Mouse (Mus musculus): ENCODE data around the gene Tbc1d24. TPM values are rescaled to one million over a fixed set of nuclear protein-coding genes. Genes with fewer than 3 reads are reported as not detected.
"Not testable (repeated sequence)": the region's sequence is repeated elsewhere in the genome, so short reads cannot be mapped to it uniquely, and the experiment has no call there.

Gene Tbc1d24
- polyA plus RNA-seq, 1 experiment from 2014 or later: 5.3 TPM

DNA sequence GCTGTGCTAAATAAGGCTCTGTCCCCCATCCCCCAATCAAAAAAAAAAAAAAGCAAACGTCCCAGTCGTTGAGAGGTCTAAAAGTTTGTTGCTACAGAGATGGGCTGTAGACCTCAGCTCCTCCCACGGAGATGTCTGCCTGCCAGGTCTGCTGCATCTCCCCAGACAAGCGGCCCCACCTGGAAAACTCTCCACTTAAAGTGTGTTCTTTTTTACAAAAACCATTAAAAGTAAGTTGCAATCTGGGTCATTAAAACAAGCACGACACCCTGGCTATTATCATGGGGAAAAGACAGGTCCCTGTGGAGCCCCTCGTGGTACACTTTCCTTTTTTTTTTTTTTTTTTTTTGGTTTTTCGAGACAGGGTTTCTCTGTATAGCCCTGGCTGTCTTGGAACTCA is 54.0 kb downstream of the Tbc1d24 start:
- Histone ChIP-seq H3K9me3 (no peaks in the 10 kb centered on the region), H3K27ac (no peak overlapping the region), H3K27me3 (ENCODE audit: insufficient read depth, poor library complexity, severe bottlenecking) (no peaks in the 10 kb centered on the region), H3K4me1 (peaks cover 10% of the 10 kb centered on the region; the same call in 1 of the 2 replicates), H3K36me3 (peaks cover 18% of the 10 kb centered on the region; the same call in 1 of the 2 replicates), H3K4me3 (peak overlapping the region; percentile 62)
- no peak for DNase-seq (ENCODE audit: low spot score)
- WGBS: 16% methylated on average over 7 of the region's 7 CpGs

DNA sequence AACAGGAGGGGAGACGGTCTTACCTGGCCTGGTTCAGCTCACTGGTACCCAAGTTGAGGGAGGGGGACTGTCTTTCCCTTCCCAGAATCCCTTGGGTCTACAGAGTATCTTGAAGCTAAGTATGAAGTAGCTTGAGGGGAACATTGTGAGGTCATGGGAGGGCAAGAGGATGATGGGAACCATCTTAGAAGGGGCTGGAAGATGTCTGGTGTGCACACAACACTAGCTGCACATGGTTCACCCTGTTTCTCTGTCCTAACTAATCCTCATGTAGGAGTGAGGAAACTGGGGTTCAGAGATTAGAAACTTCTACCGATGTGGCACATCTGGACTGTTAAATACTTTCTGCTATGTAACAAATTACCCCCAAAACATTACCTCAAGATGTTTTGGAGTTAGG is 54.5 kb downstream of the Tbc1d24 start, which contains the start of gene Pdpk1:
Gene Pdpk1 (minus strand): TSS at position 101 of the 400 bp plus-strand sequence.
- H3K4me1 ChIP-seq: peaks cover 10% of the 10 kb centered on the region; the same call in 1 of the 2 replicates
- peak within 1 kb of the TSS; percentile 62 for H3K4me3 ChIP-seq
- H3K27me3 ChIP-seq (ENCODE audit: insufficient read depth, poor library complexity, severe bottlenecking): no peaks in the 10 kb centered on the region
- H3K27ac ChIP-seq: peak within 1 kb of the TSS; percentile 52; the same call in 1 of the 2 replicates
- H3K9me3 ChIP-seq: no peaks in the 10 kb centered on the region
- no peak for DNase-seq (ENCODE audit: low spot score)
- WGBS: 82% methylated on average over 2 of the region's 2 CpGs
- peaks cover 13% of the 10 kb centered on the region; the same call in 1 of the 2 replicates for H3K36me3 ChIP-seq

DNA sequence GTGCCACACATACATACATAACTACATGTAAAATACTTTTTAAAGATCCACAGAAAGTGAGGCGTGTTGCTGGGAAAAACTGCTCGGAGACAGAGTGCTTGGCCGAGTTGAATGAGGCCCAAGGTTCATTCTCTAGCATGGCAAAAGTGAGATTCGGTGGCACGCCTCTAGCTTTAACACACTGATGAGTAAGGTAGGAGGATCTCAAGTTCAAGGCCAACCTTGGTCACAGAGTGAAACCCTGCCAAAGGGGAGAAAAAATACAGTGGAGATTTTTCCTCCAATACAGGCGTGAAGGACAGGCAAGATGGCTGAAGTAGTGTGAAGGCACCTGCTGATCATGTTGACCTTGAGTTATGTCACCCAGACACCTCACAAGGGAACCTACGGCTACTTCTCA is 55.9 kb downstream of the Tbc1d24 start:
- WGBS: 80% methylated on average over 7 of the region's 7 CpGs
- H3K36me3 ChIP-seq: no peaks in the 10 kb centered on the region
- DNase-seq (ENCODE audit: low spot score): no peak
- no peaks in the 10 kb centered on the region for H3K27me3 ChIP-seq (ENCODE audit: insufficient read depth, poor library complexity, severe bottlenecking)
- no peak overlapping the region for H3K27ac ChIP-seq
- peaks cover 10% of the 10 kb centered on the region; the same call in 1 of the 2 replicates for H3K4me1 ChIP-seq
- H3K9me3 ChIP-seq: no peaks in the 10 kb centered on the region
- no peak overlapping the region for H3K4me3 ChIP-seq

DNA sequence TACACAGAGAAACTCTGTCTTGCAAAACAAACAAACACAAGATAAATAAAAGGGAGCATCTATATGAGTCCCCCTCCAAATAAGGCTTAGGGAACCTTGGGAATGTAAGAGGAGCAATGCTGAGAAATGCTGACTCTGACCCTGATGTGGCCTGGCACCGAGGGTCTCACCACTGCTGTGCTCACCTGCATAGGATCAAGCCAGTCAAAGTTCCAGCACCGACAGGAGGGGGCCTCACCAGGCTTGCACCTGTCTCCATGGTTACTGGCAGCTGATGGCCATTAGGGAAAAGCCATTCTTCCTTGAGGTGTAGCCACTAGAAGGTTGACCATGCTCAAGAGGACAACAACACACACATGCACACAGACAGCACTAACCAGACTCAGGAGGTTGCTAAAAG is 62.5 kb downstream of the Tbc1d24 start:
- peaks cover 11% of the 10 kb centered on the region for H3K4me1 ChIP-seq
- no peaks in the 10 kb centered on the region for H3K9me3 ChIP-seq
- H3K36me3 ChIP-seq: no peaks in the 10 kb centered on the region
- H3K4me3 ChIP-seq: no peak overlapping the region
- H3K27ac ChIP-seq: no peak overlapping the region
- WGBS: 38% methylated on average over 2 of the region's 2 CpGs
- DNase-seq (ENCODE audit: low spot score): no peak
- no peaks in the 10 kb centered on the region for H3K27me3 ChIP-seq (ENCODE audit: insufficient read depth, poor library complexity, severe bottlenecking)

DNA sequence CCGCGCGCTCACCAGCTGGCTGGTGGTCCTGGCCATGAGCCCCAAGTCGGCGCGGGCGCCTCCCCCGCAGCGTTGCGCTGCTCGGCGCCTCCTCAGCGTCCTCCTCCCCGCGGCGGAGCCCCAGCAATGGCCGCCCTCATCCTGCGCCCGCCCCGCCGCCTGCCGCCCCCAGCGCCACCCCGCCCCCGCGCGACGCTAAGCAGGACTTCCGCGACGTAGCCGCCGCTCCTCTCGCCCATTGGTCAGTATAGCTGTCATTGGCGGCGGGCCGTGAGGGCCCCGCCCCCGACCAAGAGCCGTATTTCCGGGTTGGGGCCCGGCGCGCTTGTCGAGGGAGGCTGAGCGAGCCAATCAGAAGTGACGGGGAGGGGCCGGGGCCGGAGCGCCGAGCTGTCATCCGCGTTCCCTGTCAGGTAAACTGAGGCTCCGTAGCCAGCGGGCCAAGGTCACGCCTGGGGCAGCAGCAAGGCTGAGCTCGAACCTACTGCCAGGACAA is 63.9 kb downstream of the Tbc1d24 start:
- Histone ChIP-seq H3K4me1 (peaks cover 18% of the 10 kb centered on the region), H3K4me3 (peak overlapping the region; percentile 100), H3K36me3 (no peaks in the 10 kb centered on the region), H3K27ac (peak overlapping the region; percentile 98), H3K27me3 (ENCODE audit: insufficient read depth, poor library complexity, severe bottlenecking) (no peaks in the 10 kb centered on the region), H3K9me3 (no peaks in the 10 kb centered on the region)
- peak; percentile 98 for DNase-seq (ENCODE audit: low spot score)
- WGBS: under 1% methylated on average over 57 of the region's 57 CpGs

DNA sequence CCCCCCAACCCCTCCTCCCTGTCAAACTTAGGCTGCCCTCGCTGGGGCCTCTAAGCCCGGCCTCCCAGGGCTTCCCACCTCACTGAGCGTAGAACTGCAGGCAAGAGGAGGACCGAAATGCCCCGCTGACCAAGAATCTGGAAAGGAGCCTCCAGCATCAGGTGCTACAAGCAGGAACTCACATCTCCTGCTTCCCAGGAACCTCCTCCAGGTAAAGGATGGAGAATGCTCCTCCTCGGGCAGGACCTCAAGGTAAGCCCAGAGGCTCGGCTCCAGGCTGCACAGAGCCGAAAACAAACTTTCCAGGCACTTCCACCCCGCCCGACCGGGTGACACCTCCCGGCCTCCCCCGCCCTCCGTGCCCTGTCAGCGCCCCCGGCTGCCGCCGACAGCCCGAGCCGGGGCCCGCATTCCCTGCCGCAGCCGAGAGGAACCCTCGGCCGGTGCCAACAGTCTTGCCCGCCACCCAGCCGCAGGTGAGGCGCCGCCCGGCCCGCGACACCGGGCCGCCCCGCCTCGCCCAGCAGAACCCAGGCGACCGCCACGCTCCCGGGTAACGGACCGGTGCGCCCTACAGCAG is 64.4 kb downstream of the Tbc1d24 start:
- Histone ChIP-seq H3K9me3 (no peaks in the 10 kb centered on the region), H3K27ac (peak overlapping the region; percentile 98), H3K27me3 (ENCODE audit: insufficient read depth, poor library complexity, severe bottlenecking) (no peaks in the 10 kb centered on the region), H3K4me1 (peaks cover 18% of the 10 kb centered on the region), H3K36me3 (no peaks in the 10 kb centered on the region), H3K4me3 (peak overlapping the region; percentile 100)
- peak; percentile 80 for DNase-seq (ENCODE audit: low spot score)
- under 1% methylated on average over 43 of the region's 43 CpGs for WGBS

DNA sequence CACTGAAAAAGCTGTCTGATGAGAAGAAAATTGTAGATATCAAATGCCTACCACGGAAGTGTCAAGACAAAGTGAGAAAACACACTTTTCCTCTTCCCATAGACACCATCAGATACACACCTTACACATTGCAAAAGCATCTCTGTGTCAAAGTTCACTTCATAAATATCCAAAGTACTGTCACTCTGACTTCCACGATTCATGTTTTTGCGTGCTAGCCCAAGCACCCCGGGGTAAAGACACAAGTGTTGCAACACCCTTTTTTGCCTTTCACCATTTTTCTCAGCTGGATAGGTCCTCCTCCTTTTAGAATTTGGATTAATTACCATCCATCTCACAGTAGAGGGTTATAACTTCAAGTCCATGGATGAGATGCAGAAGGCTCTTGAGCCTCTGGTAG is 65.4 kb downstream of the Tbc1d24 start:
- Histone ChIP-seq H3K36me3 (no peaks in the 10 kb centered on the region), H3K4me3 (peak overlapping the region; percentile 100; the same call in 1 of the 2 replicates), H3K27me3 (ENCODE audit: insufficient read depth, poor library complexity, severe bottlenecking) (no peaks in the 10 kb centered on the region), H3K27ac (no peak overlapping the region), H3K4me1 (peaks cover 20% of the 10 kb centered on the region), H3K9me3 (no peaks in the 10 kb centered on the region)
- no peak for DNase-seq (ENCODE audit: low spot score)
- 86% methylated on average over 4 of the region's 4 CpGs for WGBS

DNA sequence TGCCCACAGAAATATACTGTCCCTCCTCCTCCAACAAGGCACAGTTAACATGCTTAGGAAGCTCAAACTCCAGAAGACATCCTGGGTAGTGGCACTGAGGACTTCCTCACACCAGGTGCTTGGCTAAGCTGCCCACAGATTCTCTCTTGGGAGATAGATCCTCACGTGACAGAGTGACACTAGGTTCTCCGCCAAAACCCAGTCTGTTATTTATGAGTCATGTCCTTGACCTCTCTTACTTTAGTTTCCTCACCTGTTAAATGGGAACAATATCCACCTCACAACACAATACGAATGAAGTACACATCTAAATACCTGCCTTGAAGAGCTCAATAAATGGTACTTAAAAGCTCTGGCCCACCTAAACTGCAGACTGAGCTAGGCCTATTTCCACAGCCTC is 66.1 kb downstream of the Tbc1d24 start:
- H3K36me3 ChIP-seq: no peaks in the 10 kb centered on the region
- H3K4me3 ChIP-seq: no peak overlapping the region
- WGBS: 86% methylated on average over 3 of the region's 3 CpGs
- H3K27ac ChIP-seq: no peak overlapping the region
- H3K4me1 ChIP-seq: peaks cover 23% of the 10 kb centered on the region
- H3K27me3 ChIP-seq (ENCODE audit: insufficient read depth, poor library complexity, severe bottlenecking): no peaks in the 10 kb centered on the region
- no peak for DNase-seq (ENCODE audit: low spot score)
- H3K9me3 ChIP-seq: no peaks in the 10 kb centered on the region

DNA sequence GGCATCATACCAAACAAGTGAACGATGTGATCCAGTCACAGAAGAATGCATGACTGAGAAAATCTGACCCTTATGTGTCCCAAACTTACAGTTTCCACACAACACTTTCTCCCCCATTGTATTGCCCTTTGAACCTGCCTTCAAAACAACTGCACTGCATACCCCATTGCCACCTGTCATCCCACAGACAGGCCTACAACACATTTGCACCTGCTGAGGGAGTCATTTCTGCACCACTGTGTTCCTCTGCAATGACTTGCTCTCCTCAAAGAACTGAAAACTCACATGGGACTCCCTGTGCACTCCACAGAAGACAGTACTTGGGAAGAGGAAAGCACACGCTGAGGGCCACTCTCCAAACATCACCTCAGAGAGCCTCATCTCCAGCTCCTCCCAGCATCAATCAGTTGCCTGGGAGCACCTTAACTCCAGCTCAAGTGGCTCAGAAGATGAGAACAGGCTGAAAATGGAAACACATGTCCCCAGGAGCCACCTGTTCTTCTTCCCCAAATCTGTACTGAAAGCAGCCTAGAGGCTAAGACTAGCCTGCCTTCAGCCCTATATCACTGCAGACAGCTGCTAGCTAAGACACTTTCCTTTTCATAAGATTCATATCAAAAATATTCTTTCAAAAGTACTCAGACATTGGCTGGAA is 68.0 kb downstream of the Tbc1d24 start:
- H3K9me3 ChIP-seq: no peaks in the 10 kb centered on the region
- 78% methylated on average over 2 of the region's 2 CpGs for WGBS
- no peak overlapping the region for H3K27ac ChIP-seq
- H3K4me1 ChIP-seq: peaks cover 23% of the 10 kb centered on the region
- DNase-seq (ENCODE audit: low spot score): no peak
- no peaks in the 10 kb centered on the region for H3K27me3 ChIP-seq (ENCODE audit: insufficient read depth, poor library complexity, severe bottlenecking)
- no peaks in the 10 kb centered on the region for H3K36me3 ChIP-seq
- no peak overlapping the region for H3K4me3 ChIP-seq

DNA sequence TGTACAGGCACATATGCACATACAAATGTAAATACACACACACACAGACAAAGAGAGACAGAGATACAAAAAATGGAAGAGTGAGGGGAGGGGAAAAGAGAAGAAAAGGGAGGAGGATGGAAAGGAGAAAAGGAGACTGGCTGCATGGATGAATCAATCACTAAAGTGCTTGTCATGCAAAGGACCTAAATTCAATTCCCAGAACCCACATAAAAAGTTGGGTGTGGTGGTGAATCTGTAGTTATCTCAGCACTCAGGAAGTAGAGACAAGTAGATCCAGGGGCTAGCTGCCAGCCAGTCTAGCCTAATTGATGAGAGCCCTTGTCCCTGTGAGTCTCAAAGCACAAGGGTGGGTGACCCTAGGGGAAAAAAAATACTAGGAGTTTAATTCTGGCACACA is 71.3 kb downstream of the Tbc1d24 start:
- DNase-seq (ENCODE audit: low spot score): no peak
- Histone ChIP-seq H3K4me3 (no peak overlapping the region), H3K9me3 (no peaks in the 10 kb centered on the region), H3K4me1 (0 out of 2 replicates have a peak, but pooled peaks cover 12% of the 10 kb centered on the region), H3K36me3 (no peaks in the 10 kb centered on the region), H3K27ac (no peak overlapping the region), H3K27me3 (ENCODE audit: insufficient read depth, poor library complexity, severe bottlenecking) (no peaks in the 10 kb centered on the region)

DNA sequence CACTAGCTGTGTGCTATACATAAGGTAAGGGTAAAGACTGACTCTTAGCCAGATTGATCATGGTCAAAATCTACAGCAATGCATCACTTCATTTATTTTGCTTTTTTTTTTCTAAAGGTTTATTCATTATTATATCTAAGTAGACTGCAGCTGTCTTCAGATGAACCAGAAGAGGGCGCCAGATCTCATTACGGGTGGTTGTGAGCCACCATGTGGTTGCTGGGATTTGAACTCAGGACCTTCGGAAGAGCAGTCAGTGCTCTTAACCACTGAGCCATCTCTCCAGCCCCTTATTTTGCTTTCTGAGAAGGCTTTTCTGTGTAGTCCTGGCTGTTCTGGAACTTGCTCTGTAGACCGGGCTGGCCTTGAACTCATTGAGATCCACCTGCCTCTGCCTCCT is 72.4 kb downstream of the Tbc1d24 start:
- H3K27me3 ChIP-seq (ENCODE audit: insufficient read depth, poor library complexity, severe bottlenecking); DNase-seq (ENCODE audit: low spot score); H3K4me3 ChIP-seq; H3K27ac ChIP-seq; H3K9me3 ChIP-seq; H3K36me3 ChIP-seq: not testable (repeated sequence)
- WGBS: 88% methylated on average over 4 of the region's 4 CpGs
- H3K4me1 ChIP-seq: 0 out of 2 replicates have a peak, but pooled peaks cover 12% of the 10 kb centered on the region

DNA sequence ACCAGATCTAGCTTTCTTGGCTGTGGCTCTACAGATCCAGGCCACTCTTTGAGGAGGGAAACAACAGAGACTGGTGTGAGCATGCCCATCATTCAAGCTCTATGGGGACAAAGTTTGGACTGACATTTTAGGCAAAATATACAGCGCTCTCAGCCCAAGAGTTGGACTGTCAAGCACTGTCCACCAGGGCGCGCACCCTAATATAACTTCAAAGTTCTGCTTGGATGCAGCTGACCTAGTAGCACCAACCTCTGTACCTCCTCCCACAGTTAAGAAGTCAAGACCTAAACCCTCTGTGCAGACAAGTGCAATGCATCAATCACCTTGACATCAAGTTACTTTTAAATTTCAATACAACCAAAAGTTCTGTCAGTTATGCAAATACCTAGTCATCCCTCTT is 73.8 kb downstream of the Tbc1d24 start:
- no peak overlapping the region for H3K4me3 ChIP-seq
- no peak for DNase-seq (ENCODE audit: low spot score)
- H3K9me3 ChIP-seq: no peaks in the 10 kb centered on the region
- H3K27ac ChIP-seq: no peak overlapping the region
- H3K4me1 ChIP-seq: 0 out of 2 replicates have a peak, but pooled peaks cover 4% of the 10 kb centered on the region
- H3K27me3 ChIP-seq (ENCODE audit: insufficient read depth, poor library complexity, severe bottlenecking): no peaks in the 10 kb centered on the region
- 94% methylated on average over 3 of the region's 3 CpGs for WGBS
- H3K36me3 ChIP-seq: no peaks in the 10 kb centered on the region

DNA sequence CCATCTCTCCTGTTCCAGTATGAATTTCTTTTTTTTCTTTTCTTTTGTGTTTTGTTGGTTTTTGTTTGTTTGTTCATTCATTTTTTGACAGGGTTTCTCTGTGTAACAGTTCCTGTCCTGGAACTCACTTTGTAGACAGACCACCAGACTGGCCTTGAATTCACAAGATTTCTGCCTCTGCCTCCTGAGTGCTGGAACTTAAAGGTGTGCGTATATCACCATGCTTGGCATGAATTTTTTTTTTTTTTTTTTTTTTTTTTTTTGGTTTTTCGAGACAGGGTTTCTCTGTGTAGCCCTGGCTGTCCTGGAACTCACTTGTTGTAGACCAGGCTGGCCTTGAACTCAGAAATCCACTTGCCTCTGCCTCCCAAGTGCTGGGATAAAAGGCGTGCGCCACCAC is 76.1 kb downstream of the Tbc1d24 start:
- WGBS: 83% methylated on average over 4 of the region's 4 CpGs
- not testable (repeated sequence) for H3K27ac ChIP-seq; H3K36me3 ChIP-seq; H3K4me3 ChIP-seq; H3K4me1 ChIP-seq; DNase-seq (ENCODE audit: low spot score); H3K27me3 ChIP-seq (ENCODE audit: insufficient read depth, poor library complexity, severe bottlenecking); H3K9me3 ChIP-seq
